14 mouse cellular contexts compared by ENCODE assay signal in genomic region chr3:134243168-134243849, GRCm38 (mm10). TPM values are rescaled to one million over a fixed set of nuclear protein-coding genes. Genes with fewer than 3 reads are reported as not detected.
DNase-seq lines count a peak whose midpoint lies in the region; ATAC-seq lines count a peak whose summit lies in the region.
"Had no signal": no experiment of that assay in that cellular context is flagged by ENCODE, and none has a peak within 500 bp of the region (broad histone marks: within the 10 kb centered on the region; RNA-seq: fewer than 3 reads in every experiment).

No protein-coding gene starts in this region.

- DNase-seq in forebrain, embryonic 10.5 days (ENCODE audit: extremely low spot score, low spot score) = no peak
- peak; percentile 11 for DNase-seq in hindbrain, embryonic 11.5 days (ENCODE audit: low spot score)
- no peak for DNase-seq in cerebellum, adult 9-10 months
- DNase-seq in heart, postnatal 14 days = no peak
- DNase-seq: cerebellum, postnatal 25 days; lung, adult 2 months had no signal

- H3K4me3 ChIP-seq in forebrain, embryonic 12.5 days (replicated peaks) = no peak overlapping the region
- no peak overlapping the region for H3K4me3 ChIP-seq in forebrain, embryonic 10.5 days
- H3K4me3 ChIP-seq in hindbrain, embryonic 11.5 days (ENCODE audit: low read depth, low read length) = no peak overlapping the region
- H3K4me3 ChIP-seq in midbrain, embryonic 12.5 days = peak overlapping the region; percentile 23; the same call in 1 of the 2 replicates
- H3K4me3 ChIP-seq in stomach, embryonic 14.5 days (ENCODE audit: low read depth, low read length) = no peak overlapping the region
- no peak overlapping the region for H3K4me3 ChIP-seq in intestine, embryonic 15.5 days (replicated peaks)
- H3K4me3 ChIP-seq: embryonic facial prominence, embryonic 15.5 days; heart, embryonic 15.5 days had no signal

- H3K9ac ChIP-seq in forebrain, embryonic 12.5 days = no peak overlapping the region
- H3K9ac ChIP-seq in hindbrain, embryonic 11.5 days (ENCODE audit: low read depth, low read length) = no peak overlapping the region
- no peak overlapping the region for H3K9ac ChIP-seq in midbrain, embryonic 12.5 days (replicated peaks)
- no peak overlapping the region for H3K9ac ChIP-seq in stomach, embryonic 14.5 days (replicated peaks; ENCODE audit: low read depth, low read length)
- no peak overlapping the region for H3K9ac ChIP-seq in intestine, embryonic 15.5 days
- H3K9ac ChIP-seq: embryonic facial prominence, embryonic 15.5 days; heart, embryonic 15.5 days had no signal

- intact Hi-C loops in heart, postnatal 14 days (cut with DNase I) = no loop called here

- H3K36me3 ChIP-seq in forebrain, embryonic 12.5 days (replicated peaks) = no peaks in the 10 kb centered on the region
- peaks cover 12% of the 10 kb centered on the region for H3K36me3 ChIP-seq in forebrain, embryonic 10.5 days (replicated peaks)
- no peaks in the 10 kb centered on the region for H3K36me3 ChIP-seq in hindbrain, embryonic 11.5 days (ENCODE audit: control insufficient read depth, insufficient read depth, low read length)
- peaks cover 7% of the 10 kb centered on the region; the same call in 1 of the 2 replicates for H3K36me3 ChIP-seq in midbrain, embryonic 12.5 days
- no peaks in the 10 kb centered on the region for H3K36me3 ChIP-seq in stomach, embryonic 14.5 days (ENCODE audit: control insufficient read depth, insufficient read depth, low read length)
- no peaks in the 10 kb centered on the region for H3K36me3 ChIP-seq in intestine, embryonic 15.5 days
- H3K36me3 ChIP-seq: embryonic facial prominence, embryonic 15.5 days; heart, embryonic 15.5 days had no signal

- H3K9me3 ChIP-seq in forebrain, embryonic 12.5 days = no peaks in the 10 kb centered on the region
- no peaks in the 10 kb centered on the region for H3K9me3 ChIP-seq in forebrain, embryonic 10.5 days
- H3K9me3 ChIP-seq in hindbrain, embryonic 11.5 days (ENCODE audit: control insufficient read depth, low read length) = no peaks in the 10 kb centered on the region
- no peaks in the 10 kb centered on the region for H3K9me3 ChIP-seq in midbrain, embryonic 12.5 days
- no peaks in the 10 kb centered on the region for H3K9me3 ChIP-seq in stomach, embryonic 14.5 days (ENCODE audit: control insufficient read depth, low read depth, low read length)
- no peaks in the 10 kb centered on the region for H3K9me3 ChIP-seq in intestine, embryonic 15.5 days
- H3K9me3 ChIP-seq: embryonic facial prominence, embryonic 15.5 days; heart, embryonic 15.5 days had no signal

- H3K4me1 ChIP-seq in forebrain, embryonic 12.5 days = peaks cover 39% of the 10 kb centered on the region
- H3K4me1 ChIP-seq in forebrain, embryonic 10.5 days = peaks cover 50% of the 10 kb centered on the region
- H3K4me1 ChIP-seq in hindbrain, embryonic 11.5 days (replicated peaks; ENCODE audit: control insufficient read depth, insufficient read depth, low read length) = 0 out of 2 replicates have a peak, but pooled peaks cover 2% of the 10 kb centered on the region
- peaks cover 31% of the 10 kb centered on the region for H3K4me1 ChIP-seq in midbrain, embryonic 12.5 days
- peaks cover 17% of the 10 kb centered on the region for H3K4me1 ChIP-seq in stomach, embryonic 14.5 days (ENCODE audit: control insufficient read depth, insufficient read depth, low read length)
- peaks cover 4% of the 10 kb centered on the region; the same call in 1 of the 2 replicates for H3K4me1 ChIP-seq in intestine, embryonic 15.5 days (replicated peaks)

- peak overlapping the region; percentile 46 for H3K4me2 ChIP-seq in forebrain, embryonic 12.5 days
- peak overlapping the region; percentile 36 for H3K4me2 ChIP-seq in hindbrain, embryonic 11.5 days (replicated peaks; ENCODE audit: low read depth, low read length)
- H3K4me2 ChIP-seq in midbrain, embryonic 12.5 days (replicated peaks) = peak overlapping the region; percentile 78
- 0 out of 2 replicates have a peak overlapping the region, but pooled peaks have one; percentile 0 for H3K4me2 ChIP-seq in stomach, embryonic 14.5 days (replicated peaks; ENCODE audit: low read depth, low read length)
- H3K4me2 ChIP-seq in intestine, embryonic 15.5 days (replicated peaks) = no peak overlapping the region
- H3K4me2 ChIP-seq: embryonic facial prominence, embryonic 15.5 days; heart, embryonic 15.5 days had no signal

- ATAC-seq in forebrain, embryonic 12.5 days (ENCODE audit: low FRiP score) = no peak
- ATAC-seq in hindbrain, embryonic 11.5 days (ENCODE audit: low FRiP score) = no peak
- no peak for ATAC-seq in midbrain, embryonic 12.5 days (ENCODE audit: low FRiP score, low read depth)
- ATAC-seq in stomach, embryonic 14.5 days (ENCODE audit: insufficient number of reproducible peaks, insufficient read depth, low FRiP score, low read depth) = peak; percentile 54; the same call in 1 of the 2 replicates
- no peak for ATAC-seq in intestine, embryonic 15.5 days

- H3K27ac ChIP-seq in forebrain, embryonic 12.5 days = no peak overlapping the region
- H3K27ac ChIP-seq in forebrain, embryonic 10.5 days = no peak overlapping the region
- no peak overlapping the region for H3K27ac ChIP-seq in hindbrain, embryonic 11.5 days (ENCODE audit: low read depth, low read length)
- no peak overlapping the region for H3K27ac ChIP-seq in midbrain, embryonic 12.5 days (replicated peaks)
- no peak overlapping the region for H3K27ac ChIP-seq in stomach, embryonic 14.5 days (ENCODE audit: low read length)
- H3K27ac ChIP-seq in intestine, embryonic 15.5 days = no peak overlapping the region
- H3K27ac ChIP-seq: embryonic facial prominence, embryonic 15.5 days; heart, embryonic 15.5 days; kidney, postnatal 0 days had no signal

- H3K27me3 ChIP-seq in forebrain, embryonic 12.5 days = no peaks in the 10 kb centered on the region
- no peaks in the 10 kb centered on the region for H3K27me3 ChIP-seq in forebrain, embryonic 10.5 days (ENCODE audit: poor library complexity, severe bottlenecking)
- H3K27me3 ChIP-seq in hindbrain, embryonic 11.5 days (ENCODE audit: control insufficient read depth, insufficient read depth, low read length) = no peaks in the 10 kb centered on the region
- no peaks in the 10 kb centered on the region for H3K27me3 ChIP-seq in midbrain, embryonic 12.5 days
- H3K27me3 ChIP-seq in stomach, embryonic 14.5 days (ENCODE audit: control insufficient read depth, insufficient read depth, low read length) = no peaks in the 10 kb centered on the region
- no peaks in the 10 kb centered on the region for H3K27me3 ChIP-seq in intestine, embryonic 15.5 days (replicated peaks)
- H3K27me3 ChIP-seq: embryonic facial prominence, embryonic 15.5 days; heart, embryonic 15.5 days had no signal

- WGBS in forebrain, embryonic 12.5 days = 70% methylated on average over 2 of the region's 2 CpGs
- WGBS in forebrain, embryonic 10.5 days = 73% methylated on average over 2 of the region's 2 CpGs
- 54% methylated on average over 2 of the region's 2 CpGs for whole genome bisulfite sequencing in hindbrain, embryonic 11.5 days
- 71% methylated on average over 2 of the region's 2 CpGs for WGBS in midbrain, embryonic 12.5 days
- WGBS in stomach, embryonic 14.5 days = 8% methylated on average over 2 of the region's 2 CpGs
- WGBS in intestine, embryonic 15.5 days = 12% methylated on average over 2 of the region's 2 CpGs

RNA-seq across cellular contexts. Expression of gene Cxxc4, which starts 7.0 kb away (rescaled TPM):
- 20.9 and 25.5 TPM in 2 replicates for polyA plus RNA-seq in forebrain, embryonic 12.5 days (2016; fragmentation: Nextera tagmentation; extraction: Ambion mirVana)
- polyA plus RNA-seq in forebrain, embryonic 10.5 days (2016; fragmentation: Nextera tagmentation; extraction: Ambion mirVana) = 12.0 and 13.2 TPM in 2 replicates
- 26.5 and 32.7 TPM in 2 replicates for polyA plus RNA-seq in hindbrain, embryonic 11.5 days (2014; fragmentation: Nextera tagmentation; extraction: Ambion mirVana)
- polyA plus RNA-seq in midbrain, embryonic 12.5 days (2016; fragmentation: Nextera tagmentation; extraction: Ambion mirVana) = 32.1 and 38.8 TPM in 2 replicates
- 10.6 and 11.2 TPM in 2 replicates for polyA plus RNA-seq in stomach, embryonic 14.5 days (2014; fragmentation: Nextera tagmentation; extraction: Ambion mirVana)
- polyA plus RNA-seq in intestine, embryonic 15.5 days (2015; fragmentation: Nextera tagmentation; extraction: Ambion mirVana) = 2.8 and 3.8 TPM in 2 replicates
- 1 to 10 TPM; 2.4 to 3.0 TPM for total RNA-seq in heart, postnatal 14 days (2021)
- total RNA-seq: monocyte, adult 5-6 weeks had no signal
